Mouse (Mus musculus): ENCODE results near the gene Ly6g. TPM values are rescaled to one million over a fixed set of nuclear protein-coding genes. Genes with fewer than 3 reads are reported as not detected.
"Not testable (repeated sequence)": the region's sequence is repeated elsewhere in the genome, so short reads cannot be mapped to it uniquely, and the experiment has no call there.

Gene Ly6g
- polyA plus RNA-seq, 1 experiment from 2014 or later: not detected

- not testable (repeated sequence) for H3K4me1 ChIP-seq (ENCODE audit: control insufficient read depth, insufficient read depth, low read length); H3K4me2 ChIP-seq; H3K4me3 ChIP-seq (ENCODE audit: low read depth, low read length); H3K27ac ChIP-seq (ENCODE audit: low read depth, low read length); H3K9ac ChIP-seq (ENCODE audit: low read length); DNase-seq (ENCODE audit: low spot score, missing footprints); ATAC-seq (ENCODE audit: low FRiP score); H3K36me3 ChIP-seq (ENCODE audit: control insufficient read depth, insufficient read depth, low read length); H3K27me3 ChIP-seq (ENCODE audit: control insufficient read depth, insufficient read depth, low read length); H3K9me3 ChIP-seq (ENCODE audit: control insufficient read depth, low read length)
- WGBS: 79% methylated on average over 3 of the region's 3 CpGs
Measured at GRCm38 (mm10) chr15:75137739-75138138, 17.3 kb upstream of the Ly6g start.

- H3K9ac ChIP-seq (ENCODE audit: low read length); H3K4me1 ChIP-seq (ENCODE audit: control insufficient read depth, insufficient read depth, low read length); H3K27me3 ChIP-seq (ENCODE audit: control insufficient read depth, insufficient read depth, low read length); ATAC-seq (ENCODE audit: low FRiP score); H3K4me3 ChIP-seq (ENCODE audit: low read depth, low read length); H3K9me3 ChIP-seq (ENCODE audit: control insufficient read depth, low read length); H3K4me2 ChIP-seq; H3K36me3 ChIP-seq (ENCODE audit: control insufficient read depth, insufficient read depth, low read length); H3K27ac ChIP-seq (ENCODE audit: low read depth, low read length): not testable (repeated sequence)
- 48% methylated on average over 6 of the region's 6 CpGs for WGBS
- peak; percentile 91 for DNase-seq (ENCODE audit: low spot score, missing footprints)
Measured at GRCm38 (mm10) chr15:75141812-75142360, 13.2 kb upstream of the Ly6g start.

GRCm38 (mm10) chr15:75143735-75144134 lies 11.3 kb upstream of the Ly6g start:
- Histone ChIP-seq H3K4me3 (ENCODE audit: low read depth, low read length) (no peak overlapping the region), H3K4me1 (ENCODE audit: control insufficient read depth, insufficient read depth, low read length) (no peaks in the 10 kb centered on the region), H3K27me3 (ENCODE audit: control insufficient read depth, insufficient read depth, low read length) (no peaks in the 10 kb centered on the region), H3K4me2 (no peak overlapping the region), H3K9ac (ENCODE audit: low read length) (no peak overlapping the region), H3K27ac (ENCODE audit: low read depth, low read length) (no peak overlapping the region), H3K9me3 (ENCODE audit: control insufficient read depth, low read length) (no peaks in the 10 kb centered on the region), H3K36me3 (ENCODE audit: control insufficient read depth, insufficient read depth, low read length) (no peaks in the 10 kb centered on the region)
- DNase-seq (ENCODE audit: low spot score, missing footprints): no peak
- ATAC-seq (ENCODE audit: low FRiP score): no peak
- WGBS: 64% methylated on average over 3 of the region's 3 CpGs

GRCm38 (mm10) chr15:75153087-75153486 lies 2.0 kb upstream of the Ly6g start:
- Histone ChIP-seq H3K9ac (ENCODE audit: low read length) (no peak overlapping the region), H3K9me3 (ENCODE audit: control insufficient read depth, low read length) (no peaks in the 10 kb centered on the region), H3K27ac (ENCODE audit: low read depth, low read length) (no peak overlapping the region), H3K4me1 (ENCODE audit: control insufficient read depth, insufficient read depth, low read length) (no peaks in the 10 kb centered on the region), H3K36me3 (ENCODE audit: control insufficient read depth, insufficient read depth, low read length) (no peaks in the 10 kb centered on the region), H3K4me2 (no peak overlapping the region), H3K27me3 (ENCODE audit: control insufficient read depth, insufficient read depth, low read length) (no peaks in the 10 kb centered on the region), H3K4me3 (ENCODE audit: low read depth, low read length) (no peak overlapping the region)
- DNase-seq (ENCODE audit: low spot score, missing footprints) (no peak), ATAC-seq (ENCODE audit: low FRiP score) (no peak)

GRCm38 (mm10) chr15:75157646-75158045 lies 2.6 kb downstream of the Ly6g start:
- ATAC-seq (ENCODE audit: low FRiP score): no peak
- H3K4me1 ChIP-seq (ENCODE audit: control insufficient read depth, insufficient read depth, low read length): no peaks in the 10 kb centered on the region

GRCm38 (mm10) chr15:75175506-75175905 lies 20.5 kb downstream of the Ly6g start:
- no peaks in the 10 kb centered on the region for H3K27me3 ChIP-seq (ENCODE audit: control insufficient read depth, insufficient read depth, low read length)
- H3K9me3 ChIP-seq (ENCODE audit: control insufficient read depth, low read length): no peaks in the 10 kb centered on the region
- H3K4me2 ChIP-seq: no peak overlapping the region
- H3K27ac ChIP-seq (ENCODE audit: low read depth, low read length): no peak overlapping the region
- no peak overlapping the region for H3K4me3 ChIP-seq (ENCODE audit: low read depth, low read length)
- no peak for ATAC-seq (ENCODE audit: low FRiP score)
- 56% methylated on average over 1 of the region's 1 CpGs for WGBS
- no peaks in the 10 kb centered on the region for H3K36me3 ChIP-seq (ENCODE audit: control insufficient read depth, insufficient read depth, low read length)
- DNase-seq (ENCODE audit: low spot score, missing footprints): no peak
- no peak overlapping the region for H3K9ac ChIP-seq (ENCODE audit: low read length)
- no peaks in the 10 kb centered on the region for H3K4me1 ChIP-seq (ENCODE audit: control insufficient read depth, insufficient read depth, low read length)

More at GRCm38 (mm10) chr15:75157646-75158045, 2.6 kb downstream of the Ly6g start:
- no peak for DNase-seq (ENCODE audit: low spot score, missing footprints)
- Histone ChIP-seq H3K9ac (ENCODE audit: low read length) (no peak overlapping the region), H3K4me2 (no peak overlapping the region), H3K27me3 (ENCODE audit: control insufficient read depth, insufficient read depth, low read length) (no peaks in the 10 kb centered on the region), H3K4me3 (ENCODE audit: low read depth, low read length) (no peak overlapping the region), H3K27ac (ENCODE audit: low read depth, low read length) (no peak overlapping the region), H3K9me3 (ENCODE audit: control insufficient read depth, low read length) (peaks cover 5% of the 10 kb centered on the region; the same call in 1 of the 2 replicates), H3K36me3 (ENCODE audit: control insufficient read depth, insufficient read depth, low read length) (no peaks in the 10 kb centered on the region)
- WGBS: 36% methylated on average over 1 of the region's 1 CpGs

GRCm38 (mm10) chr15:75186291-75186690 lies 31.3 kb downstream of the Ly6g start:
- H3K27ac ChIP-seq (ENCODE audit: low read depth, low read length): no peak overlapping the region
- no peak overlapping the region for H3K4me2 ChIP-seq
- no peaks in the 10 kb centered on the region for H3K9me3 ChIP-seq (ENCODE audit: control insufficient read depth, low read length)
- no peaks in the 10 kb centered on the region for H3K27me3 ChIP-seq (ENCODE audit: control insufficient read depth, insufficient read depth, low read length)
- no peak overlapping the region for H3K4me3 ChIP-seq (ENCODE audit: low read depth, low read length)
- DNase-seq (ENCODE audit: low spot score, missing footprints) (no peak), ATAC-seq (ENCODE audit: low FRiP score) (no peak)
- H3K4me1 ChIP-seq (ENCODE audit: control insufficient read depth, insufficient read depth, low read length): no peaks in the 10 kb centered on the region
- WGBS: 46% methylated on average over 2 of the region's 2 CpGs
- H3K9ac ChIP-seq (ENCODE audit: low read length): no peak overlapping the region
- H3K36me3 ChIP-seq (ENCODE audit: control insufficient read depth, insufficient read depth, low read length): no peaks in the 10 kb centered on the region

- ATAC-seq (ENCODE audit: low FRiP score) (no peak), DNase-seq (ENCODE audit: low spot score, missing footprints) (no peak)
- Histone ChIP-seq H3K27ac (ENCODE audit: low read depth, low read length) (no peak overlapping the region), H3K4me3 (ENCODE audit: low read depth, low read length) (no peak overlapping the region), H3K4me1 (ENCODE audit: control insufficient read depth, insufficient read depth, low read length) (no peaks in the 10 kb centered on the region), H3K27me3 (ENCODE audit: control insufficient read depth, insufficient read depth, low read length) (no peaks in the 10 kb centered on the region), H3K4me2 (no peak overlapping the region), H3K9me3 (ENCODE audit: control insufficient read depth, low read length) (no peaks in the 10 kb centered on the region), H3K9ac (ENCODE audit: low read length) (no peak overlapping the region), H3K36me3 (ENCODE audit: control insufficient read depth, insufficient read depth, low read length) (no peaks in the 10 kb centered on the region)
- WGBS: 75% methylated on average over 2 of the region's 2 CpGs
Measured at GRCm38 (mm10) chr15:75189116-75189515, 34.1 kb downstream of the Ly6g start.

- not testable (repeated sequence) for H3K9ac ChIP-seq (ENCODE audit: low read length); H3K4me1 ChIP-seq (ENCODE audit: control insufficient read depth, insufficient read depth, low read length); H3K4me3 ChIP-seq (ENCODE audit: low read depth, low read length); H3K27ac ChIP-seq (ENCODE audit: low read depth, low read length); H3K9me3 ChIP-seq (ENCODE audit: control insufficient read depth, low read length); H3K36me3 ChIP-seq (ENCODE audit: control insufficient read depth, insufficient read depth, low read length); H3K27me3 ChIP-seq (ENCODE audit: control insufficient read depth, insufficient read depth, low read length); H3K4me2 ChIP-seq; ATAC-seq (ENCODE audit: low FRiP score)
- 6% methylated on average over 1 of the region's 3 CpGs for WGBS
- peak; percentile 82 for DNase-seq (ENCODE audit: low spot score, missing footprints)
Measured at GRCm38 (mm10) chr15:75190560-75190959, 35.5 kb downstream of the Ly6g start.
